Mouse (Mus musculus) cerebellum, adult 2 months (tissue): ENCODE data around the gene Fbxw8. TPM values are rescaled to one million over a fixed set of nuclear protein-coding genes. Genes with fewer than 3 reads are reported as not detected.

Source experiments
- DNase-seq, 2 experiments: peaks; one replicate each; pipeline ENCODE4 v3.0.0; 2021
- H3K27ac ChIP-seq: fragments of 200-500 bp; 2 replicates; pipeline ENCODE4 v1.5.1; 2012; ENCODE audit warnings: low read length, control low read depth, inconsistent platforms; ENCODE audit not compliant: insufficient read depth
- H3K27me3 ChIP-seq: fragments of 200-500 bp; 2 replicates; pipeline ENCODE4 v1.6.1; 2012; ENCODE audit warnings: inconsistent platforms, mild to moderate bottlenecking, low read length, moderate library complexity; ENCODE audit not compliant: control insufficient read depth, insufficient read depth
- H3K4me1 ChIP-seq: fragments of 200-500 bp; 2 replicates; pipeline ENCODE4 v1.6.1; 2011; ENCODE audit warnings: low read length; ENCODE audit not compliant: control insufficient read depth, insufficient read depth
- H3K4me3 ChIP-seq: fragments of 200-500 bp; replicated peaks from 2 replicates; pipeline ENCODE3; 2011; ENCODE audit warnings: mild to moderate bottlenecking, low read depth, low read length, control low read depth; ENCODE audit not compliant: insufficient read depth
- CTCF ChIP-seq: fragments of 200-500 bp; IDR thresholded peaks from 2 replicates; pipeline ENCODE4 v1.5.1; 2011; ENCODE audit warnings: low read depth, mild to moderate bottlenecking, control low read depth, low read length, moderate library complexity, borderline replicate concordance; ENCODE audit not compliant: insufficient read depth
- POLR2A ChIP-seq: fragments of 200-500 bp; IDR thresholded peaks from 2 replicates; pipeline ENCODE4 v1.6.1; 2011; ENCODE audit warnings: low read length, control low read depth, borderline replicate concordance; ENCODE audit not compliant: insufficient read depth
- whole genome bisulfite sequencing: fragments of 180-500 bp; shearing (Covaris S2); methylation state at CpG from one replicate; pipeline ENCODE4 v1.1.7; 2018; 5-methylcytosine and 5-hydroxymethylcytosine counted together
- polyA plus RNA-seq: library from polyadenylated mRNA; depleted of rRNA; stranded (reverse); fragments of >200 nt; gene quantifications from 2 replicates; pipeline ENCODE4 v1.2.3, GENCODE M21; 2012

The Fbxw8 gene
- polyA plus RNA-seq, 1 experiment: 42.8 TPM

DNA sequence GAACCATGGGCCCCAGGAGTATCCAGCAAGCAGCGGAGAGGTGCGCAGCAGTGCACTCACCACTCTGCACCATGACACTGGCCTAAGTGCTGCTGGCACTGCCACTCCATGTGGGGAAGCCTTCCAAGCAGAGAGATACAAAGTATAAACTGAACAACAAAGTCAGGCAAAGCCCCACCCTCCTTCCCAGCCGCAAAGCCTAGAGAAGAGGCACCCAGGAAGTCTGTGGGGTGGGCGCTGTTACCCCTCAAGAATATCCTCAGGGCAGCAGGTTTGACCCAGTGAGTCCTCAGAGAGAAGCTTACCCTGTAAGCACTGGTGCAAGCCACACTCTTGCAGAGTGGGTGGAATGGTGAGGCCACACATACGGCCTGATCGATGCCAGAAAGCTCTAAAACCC is 65.2 kb downstream of the Fbxw8 start:
- TF ChIP-seq CTCF (no peak), POLR2A (no peak)
- WGBS: 96% methylated on average over 6 of the region's 6 CpGs

DNA sequence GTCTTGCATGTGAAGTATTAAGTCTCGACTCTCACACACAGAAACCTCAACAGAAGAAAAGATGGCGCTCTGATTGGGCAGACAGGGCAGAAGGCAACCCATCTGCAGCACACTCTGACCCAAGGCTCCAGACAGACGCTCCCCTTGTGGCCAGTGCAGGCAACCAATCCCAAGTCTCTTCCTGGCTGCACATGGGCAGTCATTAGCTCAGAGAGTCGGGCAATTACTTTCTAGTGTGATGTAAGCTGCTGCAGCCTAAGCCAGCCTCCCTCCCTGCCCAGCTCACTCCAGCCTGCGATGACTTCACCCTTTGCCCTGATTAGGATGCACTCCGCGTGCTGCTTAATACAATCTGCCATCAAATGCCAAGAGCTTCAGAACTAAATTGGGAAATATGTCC is 66.2 kb downstream of the Fbxw8 start:
- 12% methylated on average over 7 of the region's 7 CpGs for WGBS
- DNase-seq: peak; percentile 74 to 87
- Histone ChIP-seq H3K4me1 (peaks cover 53% of the 10 kb centered on the region), H3K27me3 (no peaks in the 10 kb centered on the region), H3K27ac (peak overlapping the region; percentile 37), H3K4me3 (no peak overlapping the region)
- TF ChIP-seq CTCF (peak; percentile 45; the same call in 1 of the 2 replicates), POLR2A (0 out of 2 replicates have a peak, but pooled peaks have one; percentile 10)

More for the DNA sequence above, 65.2 kb downstream of the Fbxw8 start:
- Histone ChIP-seq H3K4me3 (no peak overlapping the region), H3K4me1 (peaks cover 48% of the 10 kb centered on the region), H3K27ac (peak overlapping the region; percentile 37), H3K27me3 (no peaks in the 10 kb centered on the region)
- DNase-seq: no peak

GRCm38 (mm10) chr5:118086956-118087355 is 68.3 kb downstream of the Fbxw8 start:
- Histone ChIP-seq H3K4me3 (no peak overlapping the region), H3K4me1 (peaks cover 57% of the 10 kb centered on the region), H3K27me3 (no peaks in the 10 kb centered on the region), H3K27ac (no peak overlapping the region)
- TF ChIP-seq CTCF: no peak
- WGBS: 80% methylated on average over 7 of the region's 7 CpGs
- no peak for DNase-seq

- no peak overlapping the region for H3K27ac ChIP-seq
- H3K27me3 ChIP-seq: no peaks in the 10 kb centered on the region
- TF ChIP-seq POLR2A: no peak
- no peak for TF ChIP-seq CTCF
- no peak overlapping the region for H3K4me3 ChIP-seq
- 49% methylated on average over 7 of the region's 7 CpGs for WGBS
- DNase-seq: no peak
- peaks cover 62% of the 10 kb centered on the region for H3K4me1 ChIP-seq
Measured at GRCm38 (mm10) chr5:118085313-118085712, 70.0 kb downstream of the Fbxw8 start.

- Histone ChIP-seq H3K4me1 (peaks cover 51% of the 10 kb centered on the region), H3K4me3 (no peak overlapping the region), H3K27me3 (no peaks in the 10 kb centered on the region), H3K27ac (no peak overlapping the region)
- TF ChIP-seq POLR2A (no peak), CTCF (no peak)
- no peak for DNase-seq
- WGBS: 40% methylated on average over 10 of the region's 10 CpGs
Measured at GRCm38 (mm10) chr5:118084171-118084727, 71.0 kb downstream of the Fbxw8 start.

DNA sequence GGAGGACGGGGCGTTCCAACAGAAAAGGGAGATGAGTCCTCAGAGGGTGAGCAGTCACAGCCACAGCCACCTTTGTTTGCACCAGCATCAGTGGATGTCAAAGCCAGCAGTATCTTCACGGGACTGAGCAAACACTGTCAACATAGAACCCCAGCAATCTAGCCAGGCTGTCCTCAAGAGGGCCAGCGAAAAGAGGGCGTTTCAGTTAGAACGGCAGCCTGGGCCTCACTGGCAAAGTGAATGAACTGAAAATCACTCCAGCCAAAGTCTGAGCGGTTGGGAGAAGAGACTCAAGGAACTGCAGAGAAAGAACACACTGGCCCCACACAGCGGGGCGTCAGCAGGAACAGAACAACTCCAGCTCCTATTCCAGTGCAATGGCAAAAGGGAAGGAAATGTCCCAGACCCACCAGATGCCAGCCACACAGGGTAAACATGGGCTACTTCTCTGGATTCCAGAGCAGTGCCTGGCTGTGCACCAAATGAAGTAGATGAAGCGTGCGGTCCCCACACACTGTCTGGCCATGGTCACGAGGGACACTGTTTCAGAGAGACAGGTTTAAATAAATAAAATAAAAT is 72.1 kb downstream of the Fbxw8 start:
- peak overlapping the region; percentile 54; the same call in 1 of the 2 replicates for H3K27ac ChIP-seq
- peak in 1 of 2 experiments; percentile 48 for DNase-seq
- H3K4me1 ChIP-seq: peaks cover 45% of the 10 kb centered on the region
- 29% methylated on average over 12 of the region's 12 CpGs for WGBS
- no peak overlapping the region for H3K4me3 ChIP-seq
- H3K27me3 ChIP-seq: no peaks in the 10 kb centered on the region
- no peak for TF ChIP-seq CTCF

DNA sequence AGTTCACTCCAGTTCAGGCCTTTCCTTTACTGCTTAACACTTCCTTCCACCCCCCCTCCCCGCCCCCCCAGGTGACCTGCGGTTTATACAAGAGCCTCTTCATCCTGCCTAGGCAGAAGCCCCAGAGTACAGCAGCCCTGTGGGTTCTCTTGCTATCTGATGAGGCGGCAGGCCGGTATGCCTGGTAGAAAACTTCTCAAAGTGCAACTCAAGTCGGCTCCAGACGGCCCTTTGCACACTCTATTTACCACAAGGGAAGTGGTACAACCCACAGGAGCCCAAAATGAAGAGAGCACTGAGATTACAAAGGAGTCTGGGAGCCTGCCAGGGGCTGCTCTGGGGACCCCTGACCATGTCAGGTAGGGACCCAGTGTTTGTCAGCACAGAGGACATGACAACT is 73.3 kb downstream of the Fbxw8 start:
- H3K4me3 ChIP-seq: no peak overlapping the region
- TF ChIP-seq CTCF (no peak), POLR2A (no peak)
- H3K4me1 ChIP-seq: peaks cover 54% of the 10 kb centered on the region
- DNase-seq: no peak
- no peak overlapping the region for H3K27ac ChIP-seq
- WGBS: 77% methylated on average over 6 of the region's 6 CpGs
- H3K27me3 ChIP-seq: no peaks in the 10 kb centered on the region

DNA sequence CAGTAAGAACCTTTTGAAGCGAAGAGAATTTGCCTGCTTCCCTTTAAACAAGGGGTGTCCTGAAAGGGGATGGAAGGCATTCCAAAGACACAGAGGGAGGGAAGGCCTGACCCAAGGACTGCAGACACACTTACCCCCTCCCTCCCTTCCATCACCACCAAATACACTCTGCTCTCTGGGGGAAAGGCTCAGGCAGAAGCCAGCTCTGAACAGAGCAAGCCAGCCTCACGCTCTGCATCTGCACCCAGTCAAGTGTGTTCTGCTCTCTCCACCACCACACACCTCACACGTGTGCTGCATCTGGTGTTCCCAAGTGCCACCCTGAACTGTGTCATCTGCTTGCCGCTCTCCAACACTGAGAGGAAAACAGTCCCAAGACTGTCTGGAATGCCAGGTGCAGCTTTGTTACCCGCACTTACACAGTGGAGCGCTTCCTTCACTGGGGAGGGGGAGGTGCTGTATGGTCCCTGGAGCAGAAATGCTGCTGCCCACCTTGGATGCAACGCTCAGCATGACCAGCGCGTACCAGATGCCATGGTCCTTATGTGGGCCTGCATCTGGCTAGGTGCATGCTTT is 73.8 kb downstream of the Fbxw8 start:
- Histone ChIP-seq H3K27ac (no peak overlapping the region), H3K4me1 (peaks cover 57% of the 10 kb centered on the region), H3K4me3 (no peak overlapping the region), H3K27me3 (no peaks in the 10 kb centered on the region)
- 76% methylated on average over 9 of the region's 9 CpGs for WGBS
- no peak for TF ChIP-seq CTCF
- no peak for TF ChIP-seq POLR2A
- no peak for DNase-seq

GRCm38 (mm10) chr5:118079839-118080250 is 75.4 kb downstream of the Fbxw8 start:
- Histone ChIP-seq H3K4me1 (peaks cover 49% of the 10 kb centered on the region), H3K4me3 (no peak overlapping the region), H3K27ac (no peak overlapping the region), H3K27me3 (no peaks in the 10 kb centered on the region)
- DNase-seq: no peak
- 60% methylated on average over 11 of the region's 11 CpGs for WGBS
- TF ChIP-seq POLR2A: no peak
- TF ChIP-seq CTCF: no peak
